Mouse (Mus musculus) forebrain, embryonic 15.5 days (tissue): Measurements from ENCODE around the gene Bcl11b. TPM values are rescaled to one million over a fixed set of nuclear protein-coding genes. Genes with fewer than 3 reads are reported as not detected.
A peak's percentile ranks its signal among the peaks of the same experiment; 100 is the strongest.

Experiments used
- ATAC-seq: fragments of 200-750 bp; cut with Nextera tagmentation; replicated peaks from 2 replicates; pipeline ENCODE4 v1.8.0; 2017; ENCODE audit warnings: mild to moderate bottlenecking, moderate TSS enrichment, moderate library complexity
- H3K27ac ChIP-seq: fragments of 300-500 bp; sonication (generic); replicated peaks from 2 replicates; pipeline ENCODE4 v1.5.1; 2015; ENCODE audit warnings: mild to moderate bottlenecking, inconsistent platforms
- H3K27me3 ChIP-seq: fragments of 300-500 bp; sonication (generic); 2 replicates; pipeline ENCODE4 v1.6.1; 2015; ENCODE audit warnings: inconsistent platforms
- H3K36me3 ChIP-seq: fragments of 300-500 bp; sonication (generic); 2 replicates; pipeline ENCODE4 v1.6.1; 2015; ENCODE audit warnings: mild to moderate bottlenecking, inconsistent platforms
- H3K4me1 ChIP-seq: fragments of 300-500 bp; sonication (generic); 2 replicates; pipeline ENCODE4 v1.6.1; 2015; ENCODE audit warnings: inconsistent platforms
- H3K4me2 ChIP-seq: fragments of 300-500 bp; sonication (generic); replicated peaks from 2 replicates; pipeline ENCODE4 v1.6.1; 2015; ENCODE audit warnings: mild to moderate bottlenecking, inconsistent platforms
- H3K4me3 ChIP-seq: fragments of 300-500 bp; sonication (generic); 2 replicates; pipeline ENCODE4 v1.5.1; 2015; ENCODE audit warnings: mild to moderate bottlenecking, inconsistent platforms
- H3K9ac ChIP-seq: fragments of 300-500 bp; sonication (generic); replicated peaks from 2 replicates; pipeline ENCODE4 v1.6.1; 2015; ENCODE audit warnings: mild to moderate bottlenecking, inconsistent platforms
- H3K9me3 ChIP-seq: fragments of 300-500 bp; sonication (generic); 2 replicates; pipeline ENCODE4 v1.6.1; 2016; ENCODE audit warnings: inconsistent platforms
- WGBS: fragments of 180-500 bp; shearing (Covaris S2); methylation state at CpG from one replicate; pipeline ENCODE4 v1.1.7; 2015; ENCODE audit warnings: mixed read lengths; 5-methylcytosine and 5-hydroxymethylcytosine counted together
- polyA plus RNA-seq: library from polyadenylated mRNA; unstranded; fragments of >200 nt; fragmentation: Nextera tagmentation; extraction: Ambion mirVana; gene quantifications from 2 replicates; pipeline ENCODE4 v1.2.1, GENCODE M21; 2015

Gene Bcl11b
- polyA plus RNA-seq, 1 experiment from 2014 or later: 117 TPM

GRCm38 (mm10) chr12:107927961-107928431, 75.4 kb downstream of the Bcl11b start:
- 12% methylated on average over 10 of the region's 10 CpGs for WGBS
- H3K27ac ChIP-seq: peak overlapping the region; percentile 94
- H3K9ac ChIP-seq: peak overlapping the region; percentile 32
- H3K4me1 ChIP-seq: peaks cover 93% of the 10 kb centered on the region
- peak overlapping the region; percentile 25 for H3K4me3 ChIP-seq
- no peaks in the 10 kb centered on the region for H3K27me3 ChIP-seq
- H3K36me3 ChIP-seq: no peaks in the 10 kb centered on the region
- peak; percentile 79 for ATAC-seq
- no peaks in the 10 kb centered on the region for H3K9me3 ChIP-seq
- peak overlapping the region; percentile 48 for H3K4me2 ChIP-seq

GRCm38 (mm10) chr12:107926074-107926855, 77.1 kb downstream of the Bcl11b start:
- peak overlapping the region; percentile 94 for H3K27ac ChIP-seq
- H3K4me2 ChIP-seq: no peak overlapping the region
- peaks cover 87% of the 10 kb centered on the region for H3K4me1 ChIP-seq
- H3K36me3 ChIP-seq: no peaks in the 10 kb centered on the region
- no peak overlapping the region for H3K4me3 ChIP-seq
- no peaks in the 10 kb centered on the region for H3K27me3 ChIP-seq
- no peaks in the 10 kb centered on the region for H3K9me3 ChIP-seq
- no peak overlapping the region for H3K9ac ChIP-seq
- ATAC-seq: no peak
- 92% methylated on average over 22 of the region's 22 CpGs for WGBS

GRCm38 (mm10) chr12:107924696-107925095, 78.7 kb downstream of the Bcl11b start:
- no peaks in the 10 kb centered on the region for H3K36me3 ChIP-seq
- H3K27me3 ChIP-seq: no peaks in the 10 kb centered on the region
- peaks cover 85% of the 10 kb centered on the region for H3K4me1 ChIP-seq
- no peak overlapping the region for H3K9ac ChIP-seq
- no peak for ATAC-seq
- no peak overlapping the region for H3K4me3 ChIP-seq
- 80% methylated on average over 4 of the region's 4 CpGs for WGBS
- peak overlapping the region; percentile 32; the same call in 1 of the 2 replicates for H3K27ac ChIP-seq
- H3K4me2 ChIP-seq: no peak overlapping the region
- H3K9me3 ChIP-seq: no peaks in the 10 kb centered on the region

GRCm38 (mm10) chr12:107923963-107924362, 79.4 kb downstream of the Bcl11b start:
- no peaks in the 10 kb centered on the region for H3K9me3 ChIP-seq
- peaks cover 82% of the 10 kb centered on the region for H3K4me1 ChIP-seq
- H3K4me3 ChIP-seq: no peak overlapping the region
- H3K27ac ChIP-seq: peak overlapping the region; percentile 32; the same call in 1 of the 2 replicates
- 68% methylated on average over 3 of the region's 3 CpGs for WGBS
- no peaks in the 10 kb centered on the region for H3K36me3 ChIP-seq
- no peaks in the 10 kb centered on the region for H3K27me3 ChIP-seq
- ATAC-seq: no peak
- H3K9ac ChIP-seq: no peak overlapping the region
- no peak overlapping the region for H3K4me2 ChIP-seq

GRCm38 (mm10) chr12:107922180-107922579, 81.2 kb downstream of the Bcl11b start:
- H3K9ac ChIP-seq: no peak overlapping the region
- no peaks in the 10 kb centered on the region for H3K9me3 ChIP-seq
- H3K4me2 ChIP-seq: no peak overlapping the region
- no peak overlapping the region for H3K4me3 ChIP-seq
- H3K27ac ChIP-seq: peak overlapping the region; percentile 73; the same call in 1 of the 2 replicates
- peaks cover 74% of the 10 kb centered on the region for H3K4me1 ChIP-seq
- ATAC-seq: no peak
- WGBS: 91% methylated on average over 7 of the region's 7 CpGs
- H3K27me3 ChIP-seq: no peaks in the 10 kb centered on the region
- peaks cover 3% of the 10 kb centered on the region; the same call in 1 of the 2 replicates for H3K36me3 ChIP-seq

GRCm38 (mm10) chr12:107921566-107921965, 81.8 kb downstream of the Bcl11b start:
- no peak for ATAC-seq
- no peak overlapping the region for H3K9ac ChIP-seq
- no peaks in the 10 kb centered on the region for H3K9me3 ChIP-seq
- WGBS: 77% methylated on average over 7 of the region's 7 CpGs
- H3K27ac ChIP-seq: peak overlapping the region; percentile 73
- no peaks in the 10 kb centered on the region for H3K27me3 ChIP-seq
- H3K36me3 ChIP-seq: peaks cover 9% of the 10 kb centered on the region
- H3K4me3 ChIP-seq: no peak overlapping the region
- peaks cover 68% of the 10 kb centered on the region for H3K4me1 ChIP-seq
- no peak overlapping the region for H3K4me2 ChIP-seq

GRCm38 (mm10) chr12:107921154-107921553, 82.2 kb downstream of the Bcl11b start:
- H3K9ac ChIP-seq: peak overlapping the region; percentile 25; the same call in 1 of the 2 replicates
- WGBS: 55% methylated on average over 6 of the region's 6 CpGs
- no peak for ATAC-seq

GRCm38 (mm10) chr12:107920716-107921115, 82.7 kb downstream of the Bcl11b start:
- H3K27ac ChIP-seq: peak overlapping the region; percentile 73
- H3K4me1 ChIP-seq: peaks cover 61% of the 10 kb centered on the region
- WGBS: 47% methylated on average over 13 of the region's 13 CpGs

More at GRCm38 (mm10) chr12:107921154-107921553, 82.2 kb downstream of the Bcl11b start:
- no peaks in the 10 kb centered on the region for H3K27me3 ChIP-seq
- no peak overlapping the region for H3K4me3 ChIP-seq
- H3K36me3 ChIP-seq: peaks cover 13% of the 10 kb centered on the region
- H3K9me3 ChIP-seq: no peaks in the 10 kb centered on the region
- peak overlapping the region; percentile 73 for H3K27ac ChIP-seq
- peaks cover 64% of the 10 kb centered on the region for H3K4me1 ChIP-seq
- 0 out of 2 replicates have a peak overlapping the region, but pooled peaks have one; percentile 6 for H3K4me2 ChIP-seq

GRCm38 (mm10) chr12:107920076-107920475, 83.3 kb downstream of the Bcl11b start:
- 98% methylated on average over 2 of the region's 2 CpGs for WGBS
- peak overlapping the region; percentile 73; the same call in 1 of the 2 replicates for H3K27ac ChIP-seq

More at GRCm38 (mm10) chr12:107920716-107921115, 82.7 kb downstream of the Bcl11b start:
- Histone ChIP-seq H3K9me3 (no peaks in the 10 kb centered on the region), H3K4me2 (0 out of 2 replicates have a peak overlapping the region, but pooled peaks have one; percentile 6), H3K4me3 (no peak overlapping the region), H3K27me3 (no peaks in the 10 kb centered on the region), H3K36me3 (peaks cover 17% of the 10 kb centered on the region), H3K9ac (peak overlapping the region; percentile 25; the same call in 1 of the 2 replicates)
- no peak for ATAC-seq

GRCm38 (mm10) chr12:107918779-107919178, 84.6 kb downstream of the Bcl11b start:
- Histone ChIP-seq H3K9ac (no peak overlapping the region), H3K9me3 (no peaks in the 10 kb centered on the region), H3K27me3 (no peaks in the 10 kb centered on the region), H3K4me1 (peaks cover 42% of the 10 kb centered on the region), H3K4me2 (no peak overlapping the region), H3K36me3 (peaks cover 34% of the 10 kb centered on the region), H3K27ac (0 out of 2 replicates have a peak overlapping the region, but pooled peaks have one; percentile 19), H3K4me3 (no peak overlapping the region)
- WGBS: 91% methylated on average over 6 of the region's 6 CpGs
- ATAC-seq: no peak

More at GRCm38 (mm10) chr12:107920076-107920475, 83.3 kb downstream of the Bcl11b start:
- no peak overlapping the region for H3K4me2 ChIP-seq
- ATAC-seq: no peak
- peaks cover 54% of the 10 kb centered on the region for H3K4me1 ChIP-seq
- no peak overlapping the region for H3K4me3 ChIP-seq
- H3K9me3 ChIP-seq: no peaks in the 10 kb centered on the region
- no peak overlapping the region for H3K9ac ChIP-seq
- peaks cover 24% of the 10 kb centered on the region for H3K36me3 ChIP-seq
- H3K27me3 ChIP-seq: no peaks in the 10 kb centered on the region

GRCm38 (mm10) chr12:107916008-107916407, 87.4 kb downstream of the Bcl11b start:
- no peak for ATAC-seq
- 96% methylated on average over 39 of the region's 39 CpGs for WGBS

GRCm38 (mm10) chr12:107915396-107915795, 88.0 kb downstream of the Bcl11b start:
- no peak overlapping the region for H3K9ac ChIP-seq
- H3K27me3 ChIP-seq: no peaks in the 10 kb centered on the region
- no peak overlapping the region for H3K27ac ChIP-seq
- H3K4me3 ChIP-seq: no peak overlapping the region
- H3K4me2 ChIP-seq: no peak overlapping the region
- WGBS: 97% methylated on average over 32 of the region's 32 CpGs
- H3K9me3 ChIP-seq: no peaks in the 10 kb centered on the region
- H3K4me1 ChIP-seq: peaks cover 25% of the 10 kb centered on the region
- no peak for ATAC-seq
- H3K36me3 ChIP-seq: peaks cover 35% of the 10 kb centered on the region

More at GRCm38 (mm10) chr12:107916008-107916407, 87.4 kb downstream of the Bcl11b start:
- no peaks in the 10 kb centered on the region for H3K9me3 ChIP-seq
- no peak overlapping the region for H3K4me3 ChIP-seq
- peaks cover 35% of the 10 kb centered on the region for H3K36me3 ChIP-seq
- no peak overlapping the region for H3K27ac ChIP-seq
- no peaks in the 10 kb centered on the region for H3K27me3 ChIP-seq
- H3K4me1 ChIP-seq: peaks cover 31% of the 10 kb centered on the region
- no peak overlapping the region for H3K4me2 ChIP-seq
- H3K9ac ChIP-seq: no peak overlapping the region
